Mouse (Mus musculus): ENCODE results near the gene Ramp1. TPM values are rescaled to one million over a fixed set of nuclear protein-coding genes. Genes with fewer than 3 reads are reported as not detected.

The Ramp1 gene
- polyA plus RNA-seq, 3 experiments from 2014 or later = 10.3 to 37.8 (median 35.7) TPM

GRCm38 (mm10) chr1:91240685-91241084 lies 61.1 kb downstream of the Ramp1 start:
- ATAC-seq = no peak

GRCm38 (mm10) chr1:91241249-91241648 lies 61.6 kb downstream of the Ramp1 start:
- no peak for ATAC-seq

DNA sequence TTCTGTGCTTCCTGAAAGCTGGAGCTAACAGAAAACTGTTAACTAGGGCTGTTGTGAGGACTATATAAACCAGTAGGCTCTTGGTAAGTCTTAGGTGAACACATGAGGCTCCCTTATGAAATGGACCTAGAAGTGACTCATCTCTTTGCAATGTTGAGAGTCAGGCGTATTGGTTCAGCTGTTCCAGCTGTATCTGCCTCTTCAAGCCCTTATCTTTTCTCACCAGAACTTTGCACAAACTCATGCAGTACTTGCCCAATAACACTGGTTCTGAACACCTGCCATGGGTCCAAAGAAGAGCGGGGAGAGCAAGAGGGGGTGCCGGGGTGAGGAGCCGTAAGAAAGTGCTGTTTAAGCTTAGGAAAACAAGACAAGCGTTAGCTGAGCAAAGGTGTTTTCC lies 68.6 kb downstream of the Ramp1 start:
- ATAC-seq = no peak

GRCm38 (mm10) chr1:91248970-91249369 lies 69.3 kb downstream of the Ramp1 start:
- no peak for ATAC-seq

DNA sequence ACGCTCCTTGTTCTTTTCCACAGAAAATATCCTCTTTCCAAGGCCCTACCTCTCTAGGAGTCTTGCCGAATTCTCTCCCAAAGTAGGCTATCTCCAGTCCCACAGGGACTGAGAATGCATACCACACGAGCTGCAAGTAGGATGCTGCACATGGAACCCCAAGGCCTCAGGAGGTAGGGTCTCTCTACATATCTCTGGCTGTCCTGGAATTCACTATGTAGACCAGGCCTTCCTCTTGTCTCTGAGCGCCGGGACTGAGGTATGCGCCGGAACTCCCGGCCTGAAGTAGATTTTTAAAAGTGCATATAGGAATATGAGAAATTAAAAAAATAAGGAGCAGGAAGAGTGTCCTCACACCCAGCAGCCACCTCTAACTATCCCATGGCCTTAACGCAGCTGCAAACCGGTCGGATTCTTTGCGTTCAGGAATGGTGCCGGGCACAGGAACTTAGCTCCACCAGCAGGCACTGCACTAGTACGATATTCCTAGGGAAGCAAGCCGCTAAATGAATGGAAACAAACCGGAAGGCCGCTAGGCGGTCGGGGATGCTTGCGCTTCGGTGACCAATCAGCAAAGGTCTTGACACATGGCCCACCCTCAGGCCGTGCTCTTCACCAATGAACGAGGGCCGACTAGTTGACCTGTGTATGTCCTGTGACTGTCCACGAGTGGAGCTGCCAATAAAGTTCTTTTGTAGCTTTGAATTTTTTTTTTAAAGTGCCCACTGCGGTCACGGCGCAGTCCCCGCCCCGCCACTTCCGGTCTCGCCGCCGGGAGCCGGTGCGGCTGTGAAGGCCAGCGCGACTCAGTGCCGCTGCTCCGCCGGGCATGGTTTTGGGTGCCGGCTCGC lies 70.2 kb downstream of the Ramp1 start, which contains the start of gene Ube2f:
TSS of gene Ube2f (plus strand) at position 741 of the 851 bp plus-strand sequence.
- ATAC-seq = peak; percentile 97

DNA sequence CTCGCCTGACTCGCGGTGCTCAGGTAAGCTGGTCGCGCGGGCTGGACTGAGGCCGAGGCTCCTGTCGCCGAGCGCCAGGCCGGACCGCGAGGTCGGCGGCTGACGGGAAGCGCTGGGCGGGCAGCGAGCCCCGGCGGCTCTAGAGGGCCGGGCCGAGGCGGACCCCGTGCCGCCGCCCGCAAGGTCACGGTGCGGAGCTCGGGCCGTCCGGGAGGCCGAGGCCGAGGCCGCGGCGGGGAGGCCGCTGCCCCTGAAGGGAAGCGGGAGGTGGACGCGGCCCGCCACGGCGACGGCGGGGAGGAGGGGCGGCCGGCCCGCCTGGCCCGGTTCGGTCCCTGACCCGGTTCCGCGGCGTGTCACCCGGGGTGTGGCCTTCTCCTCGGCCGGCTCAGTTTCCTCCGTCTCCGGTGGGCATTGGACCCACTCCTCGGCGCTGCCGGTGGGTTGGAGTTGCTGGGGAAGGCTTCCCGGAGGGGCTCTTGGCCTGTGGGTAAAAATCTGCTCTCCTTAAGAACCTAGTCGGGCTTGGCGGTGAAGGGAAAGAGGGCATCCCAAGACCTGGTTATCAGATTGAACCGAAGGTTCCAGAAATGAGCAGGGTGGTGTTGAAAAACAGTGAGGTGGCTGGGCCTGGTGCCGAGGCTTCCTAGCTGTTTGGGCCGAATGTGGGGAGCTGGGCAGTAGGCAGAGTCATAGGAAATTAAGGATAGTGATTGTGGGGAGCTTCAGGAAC lies 71.0 kb downstream of the Ramp1 start:
- ATAC-seq = peak; percentile 5

DNA sequence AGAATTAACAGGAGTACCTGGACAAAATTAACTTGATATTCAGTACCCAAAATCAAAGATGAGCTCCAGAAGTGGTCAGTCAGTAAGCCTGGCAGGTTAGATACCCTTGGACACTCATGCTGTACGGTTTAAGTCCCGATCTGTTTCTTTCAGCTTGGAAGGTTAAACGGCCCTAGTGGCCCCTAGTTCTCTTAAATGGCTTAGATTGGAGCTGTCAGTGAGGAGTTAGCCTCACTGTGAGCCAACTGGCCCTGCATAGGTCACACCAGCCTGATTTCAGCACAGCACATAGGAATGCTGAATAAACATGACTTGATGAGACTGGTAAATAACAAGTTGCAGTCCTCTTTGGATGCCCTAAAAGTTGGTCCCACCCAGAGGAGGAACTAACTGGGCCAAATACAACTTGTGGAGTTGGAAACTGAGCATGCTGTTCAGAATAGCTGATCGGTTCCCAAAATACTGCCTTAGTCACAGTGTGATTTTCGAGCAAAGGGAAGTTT lies 71.6 kb downstream of the Ramp1 start:
- no peak for ATAC-seq

DNA sequence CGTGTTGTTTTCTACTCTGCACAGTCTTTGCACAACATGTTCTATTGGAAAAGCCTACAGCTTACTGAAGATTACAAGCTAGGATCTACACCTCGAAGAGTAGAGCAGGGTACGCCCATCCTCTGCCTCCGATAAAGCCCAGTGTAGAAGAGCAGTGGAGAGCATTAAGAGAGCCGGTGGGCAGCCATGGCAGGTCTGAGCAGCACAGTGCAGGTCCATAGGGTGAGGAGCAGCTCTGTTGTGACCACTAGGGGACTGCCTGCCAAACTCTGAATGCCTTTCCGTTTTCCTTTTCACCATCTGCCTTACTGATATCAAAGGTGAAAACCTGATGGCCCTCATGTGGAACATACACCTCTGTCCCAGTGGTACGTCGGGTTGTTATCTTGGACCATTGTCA lies 72.3 kb downstream of the Ramp1 start:
- ATAC-seq = no peak

DNA sequence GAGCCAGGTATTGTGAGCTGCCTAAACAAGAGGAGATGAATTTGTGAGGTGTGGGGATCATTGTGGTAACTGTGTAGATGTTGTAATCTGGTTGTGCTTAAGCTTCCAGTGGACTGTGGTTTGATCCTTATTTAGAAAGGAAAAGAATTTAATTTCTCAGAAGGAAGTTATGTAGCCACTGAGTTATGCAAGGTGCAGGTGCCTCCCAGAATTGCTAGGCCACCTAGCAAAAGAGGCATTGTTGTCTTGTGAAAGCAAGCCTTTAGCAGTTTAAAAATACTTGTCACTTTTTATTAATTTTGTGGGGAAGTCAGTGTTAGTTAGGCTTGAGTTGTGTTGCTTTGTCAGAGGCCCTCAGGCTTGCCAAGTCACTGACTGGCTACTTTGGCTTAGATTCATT lies 78.3 kb downstream of the Ramp1 start:
- no peak for ATAC-seq

- peak; percentile 84 for ATAC-seq
These were observed 80.2 kb downstream of the Ramp1 start for GRCm38 (mm10) chr1:91259794-91260193.

DNA sequence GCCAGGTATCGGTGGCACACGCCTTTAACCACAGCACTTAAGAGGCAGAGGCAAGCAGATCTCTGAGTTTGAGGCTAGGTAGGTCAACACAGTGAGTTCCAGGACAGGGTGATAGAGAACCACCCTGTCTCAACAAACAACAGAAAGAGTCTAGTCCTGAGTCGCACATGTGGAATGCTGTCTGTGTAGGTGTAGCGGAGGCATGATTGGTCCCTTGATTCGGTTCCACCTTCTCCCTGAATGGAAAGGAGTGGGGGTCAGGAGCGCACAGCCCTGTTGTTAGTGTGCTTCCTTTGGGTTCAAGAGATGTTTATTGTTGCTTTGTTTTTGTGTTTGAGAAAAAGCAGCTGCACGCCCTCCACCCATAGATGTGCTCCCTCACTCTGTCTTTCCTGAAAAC lies 82.9 kb downstream of the Ramp1 start:
- no peak for ATAC-seq

GRCm38 (mm10) chr1:91272260-91272659 lies 92.6 kb downstream of the Ramp1 start:
- ATAC-seq = no peak

Other genes starting within 250 kb of the Ramp1 start
- gene Prlh, start 226.7 kb upstream of the Ramp1 start, polyA plus RNA-seq (2017; shearing (Covaris generic)) = not detected
- gene Rab17, start 210.2 kb upstream of the Ramp1 start, polyA plus RNA-seq (2017; shearing (Covaris generic)) = not detected
- 100 to 1,000 TPM; 200 to 230 (median 201) TPM for gene Lrrfip1, start 181.1 kb upstream of the Ramp1 start, polyA plus RNA-seq (2017; shearing (Covaris generic))
- 1 to 10 TPM in 2 of 3 experiments, not detected in 1; 1.3 to 8.0 TPM for gene Rbm44, start 34.7 kb upstream of the Ramp1 start, polyA plus RNA-seq (2017; shearing (Covaris generic))
- 100 to 1,000 TPM in 2 of 3 experiments, 10 to 100 TPM in 1; 86.0 to 104 (median 100) TPM for gene Ube2f, start 70.5 kb downstream of the Ramp1 start, polyA plus RNA-seq (2017; shearing (Covaris generic))
- gene Scly, start 118.5 kb downstream of the Ramp1 start, polyA plus RNA-seq (2017; shearing (Covaris generic)) = 10 to 100 TPM; 64.1 to 75.8 (median 73.6) TPM
- gene Espnl, start 142.3 kb downstream of the Ramp1 start, polyA plus RNA-seq (2017; shearing (Covaris generic)) = not detected
- not detected for gene Klhl30, start 171.2 kb downstream of the Ramp1 start, polyA plus RNA-seq (2017; shearing (Covaris generic))
- gene Erfe, start 186.6 kb downstream of the Ramp1 start, polyA plus RNA-seq (2017; shearing (Covaris generic)) = not detected
- gene Ilkap, start 219.0 kb downstream of the Ramp1 start, polyA plus RNA-seq (2017; shearing (Covaris generic)) = 10 to 100 TPM; 30.1 to 46.9 (median 37.7) TPM
- gene Hes6, start 234.2 kb downstream of the Ramp1 start, polyA plus RNA-seq (2017; shearing (Covaris generic)) = 10 to 100 TPM; 11.0 to 13.3 (median 11.4) TPM